Mouse (Mus musculus) mouse embryonic stem cell (cell line): ENCODE results near the gene Mas1.

ENCODE experiments used
- in situ Hi-C, 2 experiments: fragments of 300-500 bp; cut with MboI; formaldehyde crosslinking; loops; 1 replicate in 1 of 2; 3 replicates in 1 of 2; pipeline ENCODE4 v1.14.3; 2019 to 2020; ENCODE audit warnings: low sequenced_read_pairs in 2 of 2, low pct_unique_long_range_greater_than_20kb in 1 of 2, mixed read lengths in 1 of 2; ENCODE audit not compliant: unreplicated experiment in 1 of 2

Mas1 gene

DNA sequence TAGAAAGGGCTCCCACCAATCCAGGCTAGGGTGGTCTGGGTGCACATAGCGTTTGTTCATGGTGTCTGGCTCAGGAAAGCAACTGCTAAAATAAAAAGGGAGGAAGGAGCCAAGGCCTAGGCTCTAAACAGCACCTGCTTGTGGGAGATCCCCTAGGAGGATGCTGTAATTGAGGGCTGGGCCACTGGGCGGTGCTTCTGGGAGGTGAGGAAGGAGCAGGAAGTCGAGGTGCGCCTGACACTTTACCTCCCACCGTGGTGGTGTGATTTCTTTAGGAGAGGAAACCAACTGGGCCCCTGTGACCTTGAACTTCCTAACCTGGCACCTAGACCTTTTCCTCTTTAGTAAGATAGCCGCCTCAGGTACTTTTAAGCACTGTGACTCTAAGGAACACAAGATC, 18.7 kb upstream of the Mas1 start:
- in situ Hi-C loops: loop anchor here in 1 of 2 experiments (10.0 kb wide), 1 partner anchor 658 kb away; no protein-coding TSS in a partner anchor

DNA sequence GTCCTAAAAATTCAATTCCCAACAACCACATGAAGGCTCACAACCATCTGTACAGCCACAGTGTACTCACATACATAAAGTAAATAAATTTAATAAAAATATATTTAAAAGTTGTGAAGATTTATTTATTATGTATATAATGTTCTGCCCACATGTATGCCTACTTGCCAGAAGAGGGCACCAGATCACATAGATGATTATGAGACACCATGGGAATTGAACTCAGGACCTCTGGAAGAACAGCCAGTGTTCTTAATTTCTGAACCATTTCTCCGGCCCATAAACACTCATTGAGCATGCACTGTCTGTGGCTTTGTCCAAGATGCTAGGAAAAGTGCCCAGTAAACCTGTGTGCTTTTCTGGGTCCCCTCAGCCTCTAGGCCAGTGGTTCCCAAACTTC, 13.3 kb upstream of the Mas1 start:
- in situ Hi-C loops: loop anchor here in 1 of 2 experiments (10.0 kb wide), 1 partner anchor 664 kb away; no protein-coding TSS in a partner anchor

DNA sequence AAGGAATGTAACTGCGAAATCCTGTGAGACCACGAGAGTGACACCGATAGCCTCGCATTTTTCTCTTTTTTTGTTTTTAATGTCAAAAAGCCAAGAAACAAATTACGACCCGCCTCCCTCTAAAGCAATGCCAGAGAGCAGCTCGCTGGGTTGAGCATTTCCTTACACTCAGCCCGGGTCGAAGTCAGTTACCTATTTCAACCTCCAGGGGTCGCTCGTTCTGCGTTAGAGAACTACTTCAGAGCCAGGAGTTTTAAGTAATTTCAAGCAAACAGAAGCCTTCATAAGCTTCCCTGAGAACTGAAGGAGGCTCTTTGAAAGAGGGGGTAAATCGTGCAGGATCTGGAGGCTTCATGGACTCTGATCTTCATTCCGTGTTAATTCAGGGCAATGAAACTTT, 12.2 kb upstream of the Mas1 start:
- in situ Hi-C loops: loop anchor here in 1 of 2 experiments (10.0 kb wide), 1 partner anchor 665 kb away; no protein-coding TSS in a partner anchor

DNA sequence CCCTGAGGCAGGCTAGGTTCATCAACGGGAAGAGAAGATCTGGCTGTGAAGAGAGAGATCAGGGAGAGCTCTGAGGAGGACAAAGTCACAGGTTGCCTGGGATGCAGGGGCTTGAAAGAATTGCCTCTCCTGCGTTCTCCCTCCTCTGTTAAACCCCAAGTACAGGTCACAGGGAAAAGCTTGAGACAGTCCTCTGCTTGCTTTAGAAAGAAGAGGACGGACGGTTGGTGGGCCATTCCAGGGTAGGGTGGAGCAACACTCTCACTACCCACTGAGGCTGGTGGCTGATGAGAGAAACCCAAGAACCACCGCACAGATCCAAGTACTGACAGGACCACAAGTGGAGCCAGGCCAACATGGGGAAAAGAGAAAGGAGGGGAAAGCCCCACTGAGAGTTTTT, 7.8 kb upstream of the Mas1 start, which contains the start of gene Mrgprh:
Gene Mrgprh (plus strand): TSS at position 301 of the 400 bp plus-strand sequence.
- in situ Hi-C loops: no loop called here

DNA sequence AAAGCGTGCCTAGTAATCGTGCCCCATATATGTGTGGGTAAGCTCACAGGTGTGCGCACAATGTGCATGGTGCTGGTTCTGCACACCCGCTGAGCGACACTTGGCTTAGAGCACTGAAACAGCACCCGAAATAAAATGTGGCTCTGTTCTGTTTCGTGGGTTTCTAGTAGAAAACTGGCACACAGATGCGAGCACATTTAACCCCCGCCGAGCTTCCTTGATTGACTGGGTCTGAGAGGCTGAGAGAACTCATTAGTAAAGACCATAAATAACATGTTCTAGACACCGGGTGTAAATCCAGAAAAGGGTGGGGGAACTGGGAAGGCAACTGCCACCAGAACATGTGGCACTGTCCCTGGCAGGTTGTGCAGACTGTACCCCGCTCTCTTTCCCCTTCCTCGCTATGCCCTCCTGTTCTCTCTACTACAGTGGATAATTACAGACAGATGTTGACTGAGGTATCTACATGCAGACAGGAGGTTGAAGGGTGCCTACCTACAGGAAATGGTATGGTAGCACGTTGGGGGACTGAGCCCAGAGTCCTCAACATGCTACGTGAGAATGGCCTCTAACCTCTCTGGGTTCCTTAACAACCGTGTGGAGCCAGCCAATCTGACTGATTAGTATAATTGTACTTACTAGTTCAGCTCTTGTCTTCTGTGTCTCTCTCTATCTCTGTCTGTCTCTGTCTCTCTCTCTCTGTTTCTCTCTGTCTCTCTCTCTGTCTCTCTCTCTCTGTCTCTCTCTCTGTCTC, 4.5 kb upstream of the Mas1 start:
- in situ Hi-C loops: no loop called here

DNA sequence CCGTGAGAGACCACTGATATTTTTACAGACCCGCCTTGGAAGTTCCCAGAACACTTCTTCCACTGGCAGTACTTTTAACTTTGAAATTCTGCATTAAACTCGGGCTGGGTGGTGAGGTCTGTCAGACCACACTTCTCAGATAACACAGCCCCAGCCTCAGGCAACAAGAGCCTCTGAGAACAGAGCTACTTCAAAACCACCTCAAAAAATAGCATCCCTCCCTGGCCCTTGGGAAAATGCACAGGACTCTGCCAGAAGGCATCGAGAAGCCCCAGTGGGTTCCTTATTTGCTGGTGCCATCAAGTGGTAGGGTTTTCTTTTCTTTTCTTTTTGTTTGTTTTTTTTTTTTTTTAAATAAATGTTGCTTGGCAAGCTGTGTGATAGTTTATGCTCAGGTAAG, 697 bp upstream of the Mas1 start:
- in situ Hi-C loops: no loop called here

DNA sequence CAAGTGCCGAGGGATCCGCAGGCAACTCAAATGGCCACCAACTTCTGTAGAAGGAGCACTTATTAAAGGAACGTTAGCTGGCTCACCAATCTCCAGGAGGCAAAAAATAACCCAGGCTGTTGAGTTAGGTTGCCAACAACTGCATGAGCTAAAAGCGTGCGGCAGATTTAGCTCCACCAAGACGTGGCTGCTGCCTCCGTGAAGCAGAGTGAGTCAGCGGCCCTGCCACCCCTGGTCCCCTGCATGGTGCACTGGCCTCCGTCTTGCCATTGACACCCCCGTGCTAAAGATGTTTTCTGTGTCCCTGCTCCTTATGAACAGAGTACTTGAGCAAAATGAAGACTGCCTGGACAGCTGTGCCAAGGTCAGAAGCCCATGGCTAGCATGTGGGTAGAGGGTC, 1.1 kb downstream of the Mas1 start:
- in situ Hi-C loops: no loop called here

DNA sequence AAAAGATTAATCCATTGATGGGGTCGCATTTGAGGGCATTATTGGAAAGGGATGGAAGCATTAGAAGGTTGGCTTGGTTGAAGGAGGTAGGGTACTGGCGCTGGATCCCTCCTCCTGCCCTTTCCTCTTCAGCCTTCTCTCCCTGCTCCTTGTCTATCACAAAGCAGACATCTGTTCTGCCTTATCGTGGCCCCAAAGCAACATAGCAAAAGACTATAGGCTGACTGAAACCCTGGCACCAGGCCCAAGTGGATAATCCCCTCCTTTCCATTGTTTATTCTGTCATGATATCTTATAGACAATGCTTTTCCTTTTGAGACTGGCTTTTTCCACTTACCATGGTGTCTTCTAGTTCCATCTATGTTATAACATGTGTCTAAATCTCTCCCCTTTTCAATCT, 2.5 kb downstream of the Mas1 start:
- in situ Hi-C loops: no loop called here

DNA sequence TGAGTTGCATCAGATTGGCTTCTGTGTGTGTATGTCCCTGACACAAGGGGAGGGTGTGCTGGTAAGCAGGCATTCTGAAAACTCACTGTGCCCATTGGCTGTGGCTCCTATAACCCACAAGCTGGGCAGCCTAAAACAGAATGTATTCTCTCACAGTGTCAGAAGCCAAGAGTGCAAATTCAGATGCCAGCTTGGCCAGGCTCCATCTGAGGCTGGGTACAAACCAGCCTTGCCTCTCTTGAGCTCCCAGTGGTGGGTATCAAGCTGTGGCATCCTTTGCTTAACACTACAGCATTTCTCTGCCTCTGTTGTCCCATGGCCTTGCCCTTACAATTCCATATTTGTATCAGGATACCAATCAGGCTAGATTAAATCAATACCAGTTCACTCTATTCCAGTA, 3.8 kb downstream of the Mas1 start:
- in situ Hi-C loops: no loop called here

DNA sequence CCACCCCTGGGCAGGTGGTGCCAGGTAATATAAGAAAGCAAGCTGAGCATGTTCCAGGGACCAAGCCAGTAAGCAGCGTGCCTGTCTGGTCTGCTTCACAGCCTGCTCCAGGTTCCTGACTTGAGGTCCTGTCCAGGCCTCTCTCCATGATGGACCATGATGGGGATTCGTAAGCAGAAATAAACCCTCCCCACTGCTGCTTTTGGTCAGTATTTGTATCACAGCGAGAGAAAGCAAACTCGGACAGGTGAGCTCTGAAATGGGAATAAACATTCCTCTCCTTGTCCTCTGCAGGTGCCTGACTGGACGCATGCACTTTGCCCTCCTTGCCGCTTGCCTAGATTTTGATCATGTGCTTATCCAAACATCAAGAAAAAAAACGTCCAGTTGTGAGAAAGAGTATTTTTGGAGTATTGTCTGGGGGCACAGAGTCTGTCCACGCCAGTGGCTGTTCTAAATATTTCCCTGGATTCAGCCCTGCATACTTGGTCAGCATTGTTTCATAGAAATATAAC, 8.9 kb downstream of the Mas1 start:
- in situ Hi-C loops: no loop called here

DNA sequence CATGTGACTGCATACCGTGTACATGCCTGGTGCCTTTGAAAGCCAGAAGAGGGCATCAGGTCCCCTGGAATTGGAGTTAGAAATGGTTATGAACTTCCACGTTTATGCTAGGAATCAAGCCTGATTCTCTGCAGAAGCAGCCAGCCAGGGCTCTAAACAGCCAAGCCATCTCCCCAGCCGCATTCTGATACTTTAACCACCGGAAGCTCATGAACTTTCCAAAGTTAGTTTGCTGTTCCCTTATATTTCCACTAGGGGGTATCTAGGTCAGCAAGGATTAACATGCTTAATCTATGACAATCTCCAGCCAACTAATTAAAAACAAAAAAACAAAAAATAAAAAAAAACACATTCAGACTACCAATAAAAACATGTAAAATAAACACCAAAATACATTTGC, 9.9 kb downstream of the Mas1 start:
- in situ Hi-C loops: no loop called here

DNA sequence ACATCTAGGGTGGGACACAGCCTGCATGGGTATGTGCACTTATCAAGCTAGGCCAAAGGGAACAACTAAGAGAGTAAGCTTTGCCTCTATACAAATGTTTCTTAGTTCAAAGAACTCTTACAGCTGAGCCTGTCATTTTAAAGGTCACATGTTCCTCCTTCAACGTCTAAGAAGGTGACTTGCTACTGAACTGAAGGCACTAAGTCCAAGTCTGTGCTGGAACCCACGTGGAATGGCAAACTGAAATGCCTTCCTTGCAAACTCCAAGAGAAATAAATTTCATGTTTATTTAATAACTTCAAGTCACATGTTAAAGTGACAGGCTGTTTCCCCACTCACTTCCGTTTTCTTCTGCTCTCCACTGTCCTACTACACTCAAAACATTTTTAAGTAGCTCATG, 10.5 kb downstream of the Mas1 start:
- in situ Hi-C loops: no loop called here

DNA sequence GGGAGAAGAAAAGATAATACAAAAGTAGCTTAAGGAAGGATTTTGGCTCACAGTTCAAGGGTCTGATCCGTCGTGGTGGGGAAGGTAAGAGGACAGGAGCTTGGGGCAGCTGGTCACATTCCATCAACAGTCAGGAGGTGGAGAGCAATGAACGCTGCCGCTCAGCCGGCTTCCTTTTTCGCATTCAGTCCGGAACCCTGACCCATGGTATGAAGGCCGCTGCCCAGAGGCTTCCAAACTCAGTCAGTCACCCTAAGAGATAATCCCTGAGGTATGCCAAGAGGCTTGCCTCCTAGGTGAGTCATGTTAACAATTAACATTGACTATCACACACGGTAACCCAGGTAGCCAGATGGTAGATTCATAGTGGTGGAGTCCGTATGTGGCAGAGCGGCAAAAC, 13.6 kb downstream of the Mas1 start:
- in situ Hi-C loops: no loop called here

DNA sequence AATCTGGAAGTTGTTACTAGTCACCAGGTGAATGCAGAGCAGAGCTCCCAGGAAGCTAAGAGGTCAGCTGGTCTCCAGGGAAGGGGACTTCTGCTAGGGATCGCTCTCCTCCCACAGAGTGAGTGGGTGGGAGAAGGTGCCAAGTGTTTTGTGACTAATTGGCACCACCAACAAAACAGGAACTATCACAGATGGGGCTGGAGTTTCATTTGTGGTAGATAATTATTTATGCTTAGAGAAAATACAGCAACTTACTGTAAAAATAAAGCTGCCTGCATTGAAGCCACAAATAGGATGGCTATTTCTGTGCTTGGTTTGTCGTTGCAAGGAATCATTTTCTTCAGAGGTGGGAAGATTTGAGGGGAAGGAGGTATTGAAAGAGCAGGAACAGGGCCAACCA, 14.1 kb downstream of the Mas1 start:
- in situ Hi-C loops: no loop called here

DNA sequence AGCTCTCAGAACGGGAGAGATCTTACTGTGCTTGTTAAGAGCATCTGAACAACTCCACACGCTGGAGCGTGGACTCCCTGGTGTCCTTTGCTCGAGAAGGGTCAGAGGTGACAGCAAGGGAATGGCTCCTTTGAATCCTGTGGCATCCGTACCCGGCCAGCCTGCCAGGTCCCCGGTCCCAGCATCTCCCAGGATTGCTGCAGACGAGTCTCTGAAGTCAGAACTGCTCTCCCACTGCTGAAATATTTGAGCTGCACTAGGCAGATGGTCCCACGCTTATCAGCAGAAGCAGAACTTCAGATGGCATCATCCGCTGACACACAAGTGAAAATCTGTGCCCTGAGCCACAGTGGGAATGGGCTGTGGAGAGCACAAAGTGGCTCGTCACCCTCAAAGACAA, 16.3 kb downstream of the Mas1 start:
- in situ Hi-C loops: no loop called here

DNA sequence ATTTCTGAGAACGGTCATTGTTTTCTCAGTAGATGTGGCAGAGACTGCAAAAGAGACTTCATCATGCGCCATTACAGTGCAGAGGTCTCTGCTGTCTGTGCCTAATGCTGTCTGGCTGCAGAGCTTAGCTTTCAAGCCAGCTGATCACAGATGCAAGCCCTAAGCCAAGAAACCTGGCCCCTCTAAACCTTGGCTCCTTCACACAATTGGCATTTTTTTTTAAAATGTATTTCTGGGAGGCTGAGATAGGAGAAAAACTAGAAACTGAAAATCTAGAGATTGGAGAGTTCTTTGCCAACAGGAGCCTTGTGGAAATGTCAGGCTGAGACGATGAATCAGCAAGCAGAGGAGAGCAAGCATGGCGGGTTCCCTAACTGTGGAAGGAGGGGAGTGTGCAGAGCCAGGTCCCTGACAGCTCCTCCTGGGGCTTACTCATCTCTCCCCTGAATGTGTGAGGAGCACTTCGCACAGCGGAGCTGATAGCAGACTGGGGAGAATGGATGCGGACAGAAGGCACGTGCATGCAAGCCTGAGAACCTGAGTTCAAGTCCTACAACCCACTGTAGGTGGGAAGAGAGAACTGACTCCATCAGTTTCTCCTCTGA, 18.1 kb downstream of the Mas1 start:
- in situ Hi-C loops: no loop called here

DNA sequence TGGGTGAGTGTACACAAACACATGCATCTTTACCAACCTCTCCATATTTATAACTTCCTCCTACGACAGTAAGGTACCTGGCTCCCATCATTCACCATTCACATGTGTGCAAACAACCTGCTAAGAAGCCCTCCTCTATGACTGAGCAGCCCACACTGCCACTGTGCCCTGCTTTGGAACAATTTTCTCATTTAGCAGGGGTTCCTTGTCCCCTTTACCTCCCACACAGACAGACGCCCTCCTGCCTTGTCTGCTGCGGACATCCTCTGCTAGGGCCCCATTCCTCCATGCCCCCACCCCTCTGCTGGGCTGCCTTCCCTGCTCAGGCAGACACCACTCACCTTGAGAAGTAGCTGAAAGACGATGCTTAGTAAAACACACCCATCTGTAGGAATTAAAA, 20.2 kb downstream of the Mas1 start:
- in situ Hi-C loops: no loop called here

DNA sequence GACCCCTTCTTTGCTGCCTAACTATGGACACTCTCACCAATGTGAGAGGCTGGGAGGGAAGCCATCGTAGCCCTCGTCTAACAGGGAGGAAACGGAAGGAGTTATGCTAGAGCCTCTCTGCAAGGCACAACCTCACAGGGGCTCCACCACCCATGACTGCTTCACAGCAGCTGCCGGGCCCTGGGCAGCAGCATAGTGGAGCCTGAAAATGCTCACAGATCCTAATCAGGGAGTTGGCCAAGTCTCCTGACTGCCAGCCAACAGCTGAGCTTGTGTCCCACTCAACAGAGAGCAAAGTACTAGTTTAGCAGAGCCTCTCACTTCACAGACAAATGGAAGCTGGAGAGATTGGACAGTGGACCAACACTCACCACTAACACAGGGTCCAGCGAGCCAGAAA, 21.5 kb downstream of the Mas1 start:
- in situ Hi-C loops: no loop called here

DNA sequence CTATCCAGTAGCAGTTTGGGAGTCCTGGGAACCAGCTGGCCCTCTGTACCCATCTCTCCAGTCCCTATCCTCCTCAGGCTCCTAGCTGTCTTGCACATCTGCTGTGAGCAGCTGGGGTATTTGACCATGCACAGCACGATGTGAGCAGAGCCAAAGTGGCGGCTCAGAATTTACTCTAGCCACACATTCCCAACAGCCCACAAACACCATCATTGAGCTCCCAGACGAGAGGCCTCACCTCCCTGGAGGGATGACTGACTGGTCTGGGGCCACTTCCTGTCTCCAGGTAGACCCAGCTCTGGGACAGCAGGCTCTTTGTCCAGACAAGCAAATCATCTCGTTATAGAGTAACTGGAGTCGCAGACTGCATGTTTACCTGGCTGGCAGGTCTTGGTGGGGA, 22.1 kb downstream of the Mas1 start:
- in situ Hi-C loops: no loop called here

DNA sequence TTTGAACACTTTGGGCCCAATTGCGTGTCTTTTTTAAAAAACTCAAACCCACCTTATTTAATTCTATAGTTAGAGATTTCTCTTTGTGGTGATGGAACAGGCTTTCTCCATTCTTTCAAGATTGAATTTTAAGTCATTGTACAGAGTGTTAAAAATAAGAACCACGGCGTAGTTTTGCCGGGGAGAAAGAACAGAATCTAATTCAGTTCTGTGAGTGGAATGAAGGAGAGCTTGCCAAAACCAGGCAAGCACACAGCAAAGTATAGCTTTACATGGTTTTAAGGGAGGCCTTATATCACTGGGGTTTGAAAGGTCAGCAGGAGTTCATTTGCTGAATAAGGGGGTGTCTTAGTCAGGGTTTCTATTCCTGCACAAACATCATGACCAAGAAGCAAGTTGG, 23.4 kb downstream of the Mas1 start:
- in situ Hi-C loops: no loop called here
